16 mouse cellular contexts compared by ENCODE assay signal in genomic region chr10:28374874-28375273, GRCm38 (mm10).
"Had no signal": no experiment of that assay in that cellular context is flagged by ENCODE, and none has a peak within 500 bp of the region (broad histone marks: within the 10 kb centered on the region; RNA-seq: fewer than 3 reads in every experiment).

No protein-coding gene starts in this region.

- DNase-seq: retina, postnatal 1 day; right cerebral cortex, adult 18-20 months; right cerebral cortex, postnatal 14 days; right cerebral cortex, postnatal 25 days; right cerebral cortex, postnatal 4 days; spleen, adult 18-20 months; thymus, adult 18-20 months; thymus, adult 2 months; thymus, postnatal 14 days; thymus, postnatal 25 days; thymus, postnatal 36 days; thymus, postnatal 4 days had no signal

- H3K27me3 ChIP-seq: neural tube, embryonic 13.5 days; neural tube, embryonic 15.5 days; stomach, embryonic 15.5 days had no signal

- H3K4me1 ChIP-seq: neural tube, embryonic 13.5 days; neural tube, embryonic 15.5 days; stomach, embryonic 15.5 days had no signal

- H3K4me2 ChIP-seq: neural tube, embryonic 13.5 days; neural tube, embryonic 15.5 days; stomach, embryonic 15.5 days had no signal

- H3K27ac ChIP-seq: neural tube, embryonic 13.5 days; neural tube, embryonic 15.5 days; stomach, embryonic 15.5 days; stomach, postnatal 0 days had no signal

- H3K9ac ChIP-seq: neural tube, embryonic 13.5 days; neural tube, embryonic 15.5 days; stomach, embryonic 15.5 days had no signal

- H3K9me3 ChIP-seq: neural tube, embryonic 13.5 days; neural tube, embryonic 15.5 days; stomach, embryonic 15.5 days had no signal

- H3K36me3 ChIP-seq: neural tube, embryonic 13.5 days; neural tube, embryonic 15.5 days; stomach, embryonic 15.5 days had no signal

- H3K4me3 ChIP-seq: neural tube, embryonic 13.5 days; neural tube, embryonic 15.5 days; stomach, embryonic 15.5 days had no signal
